Mouse (Mus musculus) retina, embryonic 14.5 days (tissue): ENCODE measurements around the gene Kcnj11.

ENCODE experiments used
- DNase-seq: peaks from one replicate; pipeline ENCODE4 v3.0.0-alpha.2; 2015; ENCODE audit warnings: low spot score

Gene Kcnj11

GRCm38 (mm10) chr7:46047873-46048562, 52.5 kb downstream of the Kcnj11 start:
- DNase-seq = no peak

GRCm38 (mm10) chr7:46045882-46046281, 54.7 kb downstream of the Kcnj11 start:
- no peak for DNase-seq

GRCm38 (mm10) chr7:46044106-46044505, 56.5 kb downstream of the Kcnj11 start:
- no peak for DNase-seq
